Mouse (Mus musculus): ENCODE data around the gene Rufy1. TPM values are rescaled to one million over a fixed set of nuclear protein-coding genes. Genes with fewer than 3 reads are reported as not detected.

The Rufy1 gene
- polyA plus RNA-seq, 1 experiment from 2014 or later: 21.1 TPM

DNA sequence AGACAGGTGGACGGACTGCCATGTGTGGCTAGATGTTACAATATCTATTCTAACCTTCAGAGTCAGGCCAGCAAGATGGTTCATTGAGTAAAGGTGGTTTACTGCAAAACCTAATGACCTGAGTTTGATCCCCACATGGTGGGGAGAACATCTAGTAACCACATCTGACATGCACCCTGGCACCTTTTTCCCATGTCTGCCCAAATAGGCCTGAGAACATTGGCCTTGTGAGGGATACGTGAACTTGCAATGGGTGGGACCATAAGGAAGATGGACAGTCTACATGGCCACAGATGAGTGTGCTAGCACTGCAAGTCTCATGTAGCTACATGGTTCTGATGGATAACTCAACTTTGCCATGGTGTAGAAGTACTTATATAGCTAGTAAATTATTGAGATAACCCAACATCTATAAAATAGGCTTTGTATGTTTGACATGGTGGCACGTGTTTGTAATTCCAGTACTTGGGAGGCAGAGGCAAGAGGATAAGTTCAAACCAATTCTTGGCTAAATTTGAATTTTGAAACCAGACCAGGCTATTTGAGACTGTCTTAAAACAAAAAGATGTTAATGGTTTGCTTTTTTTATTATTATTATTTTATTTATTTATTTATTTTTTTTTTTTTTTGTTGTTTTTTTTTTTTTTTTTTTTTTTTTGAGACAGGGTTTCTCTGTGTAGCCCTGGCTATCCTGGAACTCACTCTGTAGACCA lies 42.6 kb downstream of the Rufy1 start:
- no peaks in the 10 kb centered on the region for H3K9me3 ChIP-seq (replicated peaks)
- DNase-seq (ENCODE audit: low spot score): no peak
- no peaks in the 10 kb centered on the region for H3K27me3 ChIP-seq (ENCODE audit: low read depth, poor library complexity, severe bottlenecking)
- H3K4me1 ChIP-seq: no peaks in the 10 kb centered on the region
- no peak overlapping the region for H3K27ac ChIP-seq (replicated peaks)
- H3K4me3 ChIP-seq: no peak overlapping the region
- WGBS: 94% methylated on average over 3 of the region's 3 CpGs
- H3K36me3 ChIP-seq: peaks cover 94% of the 10 kb centered on the region

DNA sequence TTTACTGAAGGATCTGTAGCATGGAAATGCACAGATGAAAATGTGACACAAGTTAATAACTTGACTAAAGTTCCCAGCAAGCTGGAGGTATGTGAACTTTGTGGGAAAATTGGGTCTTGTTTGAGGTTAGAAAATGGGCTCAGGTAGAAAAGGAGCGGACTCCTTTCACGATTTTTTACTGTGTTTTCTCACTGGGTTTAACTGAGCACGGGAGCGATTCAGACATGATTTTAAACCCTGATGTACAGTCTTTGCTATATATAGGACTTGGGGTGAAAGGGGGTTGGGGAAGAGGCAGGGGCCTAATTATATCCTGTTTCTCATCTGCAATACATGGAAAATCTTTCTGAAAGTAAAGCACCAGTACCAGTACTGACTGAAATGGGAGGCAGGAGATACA lies 43.2 kb downstream of the Rufy1 start:
- no peak overlapping the region for H3K27ac ChIP-seq (replicated peaks)
- no peak for DNase-seq (ENCODE audit: low spot score)
- no peak overlapping the region for H3K4me3 ChIP-seq
- WGBS: 93% methylated on average over 4 of the region's 4 CpGs
- peaks cover 95% of the 10 kb centered on the region for H3K36me3 ChIP-seq
- H3K4me1 ChIP-seq: no peaks in the 10 kb centered on the region
- H3K9me3 ChIP-seq (replicated peaks): no peaks in the 10 kb centered on the region
- no peaks in the 10 kb centered on the region for H3K27me3 ChIP-seq (ENCODE audit: low read depth, poor library complexity, severe bottlenecking)

DNA sequence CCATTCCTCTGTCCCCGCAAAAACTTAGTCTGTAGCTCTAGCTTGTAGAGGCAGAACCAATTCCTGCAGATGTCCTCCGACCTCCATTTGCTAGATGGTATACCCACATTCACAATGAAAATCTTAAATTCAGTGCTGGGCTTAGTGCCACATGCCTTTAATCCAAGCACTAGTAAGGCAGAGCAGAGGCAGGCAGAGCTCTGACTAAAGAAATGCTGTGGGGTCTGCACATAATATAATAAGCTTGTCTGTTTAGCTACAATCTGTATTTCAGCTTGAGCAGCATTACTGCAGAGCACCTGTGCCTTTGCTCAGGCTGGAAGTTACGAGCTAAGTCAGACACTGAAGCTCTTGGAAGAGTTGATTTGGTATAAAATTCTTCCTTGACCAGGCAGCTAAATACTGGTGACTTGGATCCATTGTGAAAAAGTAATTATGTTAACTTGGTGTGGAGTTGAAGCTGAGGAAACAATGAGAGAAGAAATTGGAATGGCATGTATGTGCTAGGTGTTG lies 43.7 kb downstream of the Rufy1 start:
- 86% methylated on average over 3 of the region's 3 CpGs for WGBS
- H3K36me3 ChIP-seq: peaks cover 95% of the 10 kb centered on the region
- no peak overlapping the region for H3K27ac ChIP-seq (replicated peaks)
- H3K27me3 ChIP-seq (ENCODE audit: low read depth, poor library complexity, severe bottlenecking): no peaks in the 10 kb centered on the region
- DNase-seq (ENCODE audit: low spot score): no peak
- H3K9me3 ChIP-seq (replicated peaks): no peaks in the 10 kb centered on the region
- no peak overlapping the region for H3K4me3 ChIP-seq
- no peaks in the 10 kb centered on the region for H3K4me1 ChIP-seq

DNA sequence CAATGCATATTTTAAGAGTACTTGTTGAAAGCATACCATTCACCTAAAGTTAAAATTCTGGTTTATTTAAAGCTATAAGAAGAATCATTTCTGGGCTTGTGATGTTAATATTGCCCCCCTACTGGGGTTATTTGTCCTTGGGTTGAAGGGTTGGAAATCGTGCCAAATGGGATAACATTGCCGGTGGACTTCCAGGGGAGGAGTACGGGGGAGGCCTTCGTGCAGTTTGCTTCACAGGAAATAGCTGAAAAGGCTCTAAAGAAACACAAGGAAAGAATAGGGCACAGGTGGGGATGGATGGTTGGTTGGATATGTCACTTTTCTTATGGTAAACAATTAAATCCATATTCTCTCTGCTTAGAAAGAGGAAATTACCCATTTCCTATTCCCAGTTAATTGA lies 49.6 kb downstream of the Rufy1 start:
- Histone ChIP-seq H3K36me3 (peaks cover 78% of the 10 kb centered on the region), H3K9me3 (replicated peaks) (no peaks in the 10 kb centered on the region), H3K4me1 (peaks cover 37% of the 10 kb centered on the region), H3K4me3 (peak overlapping the region; percentile 39), H3K27ac (replicated peaks) (no peak overlapping the region), H3K27me3 (ENCODE audit: low read depth, poor library complexity, severe bottlenecking) (peaks cover 2% of the 10 kb centered on the region; the same call in 1 of the 2 replicates)
- DNase-seq (ENCODE audit: low spot score): no peak
- 74% methylated on average over 4 of the region's 4 CpGs for WGBS

DNA sequence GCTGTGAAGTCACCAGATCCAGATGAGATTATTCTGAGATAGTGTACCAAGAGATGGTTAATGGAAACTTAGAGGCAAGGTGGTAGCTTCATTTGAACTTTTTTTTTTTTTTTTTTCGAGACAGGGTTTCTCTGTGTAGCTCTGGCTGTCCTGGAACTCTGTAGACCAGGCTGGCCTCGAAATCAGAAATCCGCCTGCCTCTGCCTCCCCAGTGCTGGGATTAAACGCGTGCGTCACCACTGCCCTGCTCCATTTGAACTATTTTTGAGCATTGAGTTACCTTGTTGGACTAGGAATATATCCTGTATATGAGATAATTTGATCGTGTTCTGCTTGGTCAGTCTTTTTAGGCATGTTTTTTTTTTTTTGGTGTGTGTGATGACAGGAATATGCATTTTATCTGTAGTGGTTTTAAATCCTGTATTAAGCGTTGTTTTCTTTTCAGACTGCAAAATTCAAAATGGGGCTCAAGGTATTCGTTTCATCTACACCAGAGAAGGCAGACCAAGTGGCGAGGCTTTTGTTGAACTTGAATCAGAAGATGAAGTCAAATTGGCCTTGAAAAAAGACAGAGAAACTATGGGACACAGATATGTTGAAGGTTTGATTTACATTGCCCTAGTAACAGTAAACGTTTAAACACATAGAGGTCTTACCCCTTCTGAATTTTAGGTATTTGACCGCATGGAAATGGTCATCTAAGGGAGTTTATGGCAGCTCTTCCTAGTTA lies 51.7 kb downstream of the Rufy1 start:
- peak overlapping the region; percentile 100; the same call in 1 of the 2 replicates for H3K27ac ChIP-seq (replicated peaks)
- WGBS: 76% methylated on average over 12 of the region's 12 CpGs
- peaks cover 57% of the 10 kb centered on the region for H3K36me3 ChIP-seq
- DNase-seq (ENCODE audit: low spot score): no peak
- peaks cover 19% of the 10 kb centered on the region for H3K27me3 ChIP-seq (ENCODE audit: low read depth, poor library complexity, severe bottlenecking)
- H3K9me3 ChIP-seq (replicated peaks): no peaks in the 10 kb centered on the region
- peaks cover 59% of the 10 kb centered on the region for H3K4me1 ChIP-seq
- H3K4me3 ChIP-seq: peak overlapping the region; percentile 99

DNA sequence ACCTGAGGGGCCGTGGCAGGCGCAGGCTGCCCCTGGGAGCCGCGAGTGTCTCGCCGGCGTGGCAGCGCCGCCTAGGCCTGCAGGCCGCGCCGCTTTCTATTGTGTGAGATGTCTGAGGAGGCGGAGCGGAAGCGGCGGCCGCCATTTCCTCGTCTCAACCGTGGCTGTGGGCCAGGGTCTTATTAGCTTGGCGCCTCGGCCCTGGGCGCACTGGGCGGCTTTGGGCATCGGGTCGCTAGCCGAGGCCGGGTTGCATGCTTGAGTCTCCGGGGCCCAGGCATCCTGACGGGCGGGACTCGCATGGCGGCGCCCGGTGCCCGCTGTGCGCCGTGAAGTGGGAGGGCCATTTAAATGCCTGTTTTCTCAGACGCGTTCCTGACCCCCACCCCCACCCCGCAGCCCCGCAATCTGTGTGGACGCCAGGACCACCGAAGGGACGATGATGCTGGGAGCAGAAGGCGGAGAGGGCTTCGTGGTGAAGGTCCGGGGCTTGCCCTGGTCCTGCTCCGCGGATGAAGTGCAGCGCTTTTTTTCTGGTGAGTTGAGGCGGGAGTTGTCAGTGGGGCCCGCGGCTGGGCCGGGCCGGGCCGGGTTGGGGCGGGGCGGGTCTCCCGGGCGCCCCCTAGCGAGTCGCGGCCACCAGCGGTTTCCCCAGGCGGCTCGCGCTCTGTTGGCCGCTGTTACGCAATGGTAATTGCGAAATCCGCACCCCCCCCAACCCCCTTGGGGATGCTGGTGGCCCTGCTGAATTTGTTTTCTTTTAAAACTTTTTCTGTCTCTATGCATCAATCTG lies 52.8 kb downstream of the Rufy1 start:
- no peaks in the 10 kb centered on the region for H3K9me3 ChIP-seq (replicated peaks)
- WGBS: 1% methylated on average over 70 of the region's 71 CpGs
- H3K4me3 ChIP-seq: peak overlapping the region; percentile 99
- H3K4me1 ChIP-seq: peaks cover 59% of the 10 kb centered on the region
- peaks cover 46% of the 10 kb centered on the region for H3K36me3 ChIP-seq
- DNase-seq (ENCODE audit: low spot score): peak; percentile 84
- peaks cover 28% of the 10 kb centered on the region for H3K27me3 ChIP-seq (ENCODE audit: low read depth, poor library complexity, severe bottlenecking)
- H3K27ac ChIP-seq (replicated peaks): peak overlapping the region; percentile 100

DNA sequence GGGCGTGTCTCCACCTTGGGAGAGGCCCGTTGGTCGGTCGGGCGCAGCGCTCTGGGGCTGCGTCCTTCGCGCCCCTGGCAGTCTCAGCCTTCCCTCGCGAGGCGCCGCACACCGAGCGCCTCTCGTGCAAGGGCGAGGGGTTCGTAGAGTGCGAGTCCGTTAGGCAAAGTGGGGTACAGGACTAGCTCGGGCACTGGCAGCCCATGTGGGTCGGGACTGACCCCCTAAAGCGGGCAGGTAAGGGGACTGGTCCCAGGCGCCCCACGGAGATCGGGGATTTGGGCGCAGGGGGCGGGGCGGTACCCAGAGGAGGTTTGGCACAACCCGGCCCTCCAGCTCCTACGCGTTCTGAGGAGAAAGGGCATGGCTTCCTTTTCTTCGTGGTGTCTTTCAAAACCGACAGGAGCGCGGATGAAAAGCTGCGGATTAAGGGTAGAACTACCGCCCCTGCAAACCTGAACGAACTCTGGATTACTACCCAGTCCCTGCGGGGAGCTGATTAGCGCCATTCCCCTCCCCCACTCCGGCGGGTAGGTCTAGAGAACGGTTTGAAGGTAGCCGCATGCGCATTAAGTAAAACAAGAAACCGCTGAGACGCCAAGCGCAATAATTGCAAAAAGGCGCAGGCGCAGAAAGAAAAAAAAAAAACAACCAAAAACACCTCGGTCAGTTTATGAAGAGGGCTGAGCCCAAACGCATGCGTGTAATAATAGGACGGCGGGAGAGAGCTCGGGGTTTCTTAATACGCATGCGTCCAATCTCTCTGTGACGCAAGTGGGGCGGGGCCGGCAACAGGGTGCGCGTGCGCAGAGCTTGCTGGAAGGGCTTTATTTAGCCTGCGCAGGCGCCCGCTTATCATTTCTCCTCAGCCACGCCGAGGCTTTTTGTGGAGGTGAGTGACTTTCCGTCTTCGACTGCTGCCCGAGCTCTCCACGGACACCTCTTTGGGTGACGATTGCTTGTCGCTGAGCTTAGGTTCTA lies 53.7 kb downstream of the Rufy1 start, which contains the start of gene Hnrnph1:
Gene Hnrnph1, plus strand, starts transcription at position 80 of the 981 bp plus-strand sequence.
- DNase-seq (ENCODE audit: low spot score): peak; percentile 99
- peaks cover 59% of the 10 kb centered on the region for H3K4me1 ChIP-seq
- peak within 1 kb of the TSS; percentile 99 for H3K4me3 ChIP-seq
- peaks cover 37% of the 10 kb centered on the region for H3K36me3 ChIP-seq
- H3K27ac ChIP-seq (replicated peaks): peak within 1 kb of the TSS; percentile 100
- under 1% methylated on average over 76 of the region's 76 CpGs for WGBS
- no peaks in the 10 kb centered on the region for H3K9me3 ChIP-seq (replicated peaks)
- peaks cover 37% of the 10 kb centered on the region for H3K27me3 ChIP-seq (ENCODE audit: low read depth, poor library complexity, severe bottlenecking)

DNA sequence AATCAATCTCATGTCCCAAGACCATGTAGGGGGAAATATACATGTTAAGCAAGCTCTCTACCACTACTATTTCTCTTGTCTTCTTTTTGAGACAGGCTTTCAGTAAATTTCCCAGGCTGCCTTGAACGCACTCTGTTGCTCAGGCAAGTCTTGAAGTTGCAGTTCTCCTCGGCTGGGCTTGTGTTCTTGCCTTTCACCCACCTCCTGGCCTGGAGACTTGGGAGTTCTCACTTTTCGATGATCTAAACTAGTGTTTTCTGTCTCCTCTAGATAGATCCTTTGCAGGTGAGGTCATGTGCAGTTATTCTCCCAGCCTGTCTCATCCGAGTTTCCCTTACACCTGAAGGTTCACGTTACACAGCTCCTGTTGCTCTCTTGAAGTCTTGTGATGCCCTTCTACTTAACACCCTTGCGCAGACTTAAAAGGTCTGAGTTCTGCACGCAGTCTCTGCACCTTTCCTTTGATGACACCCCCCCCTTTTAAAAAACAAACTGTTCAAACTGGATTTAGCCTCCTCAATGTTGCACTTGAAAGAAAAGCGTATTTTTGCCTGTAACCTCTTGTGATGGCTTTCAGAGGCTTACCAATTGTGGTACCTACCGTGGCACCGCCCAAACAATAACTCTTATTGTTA lies 54.7 kb downstream of the Rufy1 start:
- no peak for DNase-seq (ENCODE audit: low spot score)
- Histone ChIP-seq H3K36me3 (peaks cover 28% of the 10 kb centered on the region), H3K27me3 (ENCODE audit: low read depth, poor library complexity, severe bottlenecking) (peaks cover 43% of the 10 kb centered on the region), H3K27ac (replicated peaks) (peak overlapping the region; percentile 100), H3K9me3 (replicated peaks) (no peaks in the 10 kb centered on the region), H3K4me1 (peaks cover 62% of the 10 kb centered on the region), H3K4me3 (peak overlapping the region; percentile 99)
- WGBS: 25% methylated on average over 10 of the region's 10 CpGs

DNA sequence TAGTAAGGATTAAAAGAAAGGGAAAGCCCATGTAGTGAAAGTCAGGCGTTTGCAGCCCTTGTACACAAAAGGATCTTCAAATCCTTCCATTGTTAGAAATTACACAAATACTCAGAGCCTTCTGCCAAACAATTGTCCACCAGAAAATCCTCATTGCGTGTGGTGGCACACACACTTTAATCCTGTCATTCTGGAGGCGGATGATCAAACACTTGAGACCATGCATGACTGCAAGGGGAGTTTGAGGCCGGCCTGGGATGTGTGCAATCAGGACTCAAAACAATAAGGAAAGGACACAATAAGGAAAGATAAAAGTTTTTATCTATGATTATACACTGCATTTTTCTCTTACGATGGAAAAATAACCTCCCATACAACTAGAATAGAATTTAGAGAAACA lies 55.5 kb downstream of the Rufy1 start:
- H3K4me3 ChIP-seq: 0 out of 2 replicates have a peak overlapping the region, but pooled peaks have one; percentile 20
- H3K36me3 ChIP-seq: peaks cover 19% of the 10 kb centered on the region
- no peaks in the 10 kb centered on the region for H3K9me3 ChIP-seq (replicated peaks)
- H3K27ac ChIP-seq (replicated peaks): no peak overlapping the region
- DNase-seq (ENCODE audit: low spot score): no peak
- H3K4me1 ChIP-seq: peaks cover 62% of the 10 kb centered on the region
- 30% methylated on average over 5 of the region's 5 CpGs for WGBS
- H3K27me3 ChIP-seq (ENCODE audit: low read depth, poor library complexity, severe bottlenecking): peaks cover 43% of the 10 kb centered on the region

DNA sequence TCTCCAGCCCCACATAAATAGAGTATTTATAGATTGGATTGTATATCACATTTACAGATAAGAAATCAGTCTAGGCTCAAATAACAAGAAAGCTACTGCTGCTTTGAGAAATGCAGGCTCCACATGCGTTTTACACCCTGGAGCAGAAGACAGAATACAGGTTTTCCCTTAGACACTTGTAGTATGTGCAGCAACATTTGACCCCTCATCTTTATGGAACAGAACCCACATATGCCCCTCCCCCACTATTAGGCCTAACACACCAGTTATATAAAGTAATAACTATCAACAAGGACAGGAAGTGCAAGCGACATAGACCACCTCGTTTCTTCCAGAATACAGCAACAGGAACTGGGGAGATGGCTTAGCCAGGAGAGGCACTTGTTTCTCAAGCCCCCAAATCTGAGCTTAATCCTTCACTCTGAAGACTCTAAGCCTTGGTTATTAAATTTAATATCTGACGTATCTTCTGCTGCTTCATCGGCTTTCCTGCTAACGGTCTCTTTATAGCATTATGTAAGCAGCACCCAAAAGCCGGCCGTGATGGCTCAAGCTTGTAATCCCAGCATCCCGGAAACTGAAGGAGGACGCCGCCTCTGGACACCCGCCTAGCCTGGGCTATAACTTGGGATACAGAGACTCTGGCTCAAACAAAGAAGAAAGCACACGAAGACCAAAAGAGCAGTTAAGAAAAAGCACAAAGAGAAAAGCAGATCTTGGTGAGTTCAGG lies 56.5 kb downstream of the Rufy1 start:
- 80% methylated on average over 13 of the region's 13 CpGs for WGBS
- H3K9me3 ChIP-seq (replicated peaks): no peaks in the 10 kb centered on the region

DNA sequence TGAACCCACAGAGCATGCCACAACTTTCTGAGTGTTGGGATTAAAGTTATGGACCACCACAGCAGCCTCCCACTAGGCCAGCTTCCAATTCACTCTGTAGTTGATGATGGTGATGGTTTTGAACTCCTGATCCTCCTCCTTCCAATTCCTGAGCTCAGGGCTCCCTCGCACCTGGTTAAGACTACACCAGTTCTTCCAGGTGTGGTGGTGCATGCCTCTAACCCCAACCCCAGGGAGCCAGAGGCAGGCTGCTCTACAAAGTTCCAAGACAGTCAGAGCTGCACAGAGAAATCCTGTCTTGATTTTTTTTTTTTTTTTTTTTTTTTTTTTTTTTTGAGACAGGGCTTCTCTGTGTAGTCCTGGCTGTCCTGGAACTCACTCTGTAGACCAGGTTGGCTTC lies 57.3 kb downstream of the Rufy1 start:
- H3K4me3 ChIP-seq: no peak overlapping the region
- peaks cover 43% of the 10 kb centered on the region for H3K27me3 ChIP-seq (ENCODE audit: low read depth, poor library complexity, severe bottlenecking)
- peaks cover 1% of the 10 kb centered on the region for H3K36me3 ChIP-seq
- H3K27ac ChIP-seq (replicated peaks): no peak overlapping the region
- no peaks in the 10 kb centered on the region for H3K9me3 ChIP-seq (replicated peaks)
- 93% methylated on average over 1 of the region's 1 CpGs for WGBS
- DNase-seq (ENCODE audit: low spot score): no peak
- H3K4me1 ChIP-seq: peaks cover 52% of the 10 kb centered on the region

More for the DNA sequence above, 56.5 kb downstream of the Rufy1 start:
- DNase-seq (ENCODE audit: low spot score): no peak
- H3K36me3 ChIP-seq: peaks cover 10% of the 10 kb centered on the region
- H3K4me3 ChIP-seq: no peak overlapping the region
- H3K27ac ChIP-seq (replicated peaks): no peak overlapping the region
- H3K4me1 ChIP-seq: peaks cover 56% of the 10 kb centered on the region
- peaks cover 43% of the 10 kb centered on the region for H3K27me3 ChIP-seq (ENCODE audit: low read depth, poor library complexity, severe bottlenecking)
